Mouse (Mus musculus): ENCODE results near the gene Atrnl1.
"Not testable (repeated sequence)": the region's sequence is repeated elsewhere in the genome, so short reads cannot be mapped to it uniquely, and the experiment has no call there.

Gene Atrnl1

DNA sequence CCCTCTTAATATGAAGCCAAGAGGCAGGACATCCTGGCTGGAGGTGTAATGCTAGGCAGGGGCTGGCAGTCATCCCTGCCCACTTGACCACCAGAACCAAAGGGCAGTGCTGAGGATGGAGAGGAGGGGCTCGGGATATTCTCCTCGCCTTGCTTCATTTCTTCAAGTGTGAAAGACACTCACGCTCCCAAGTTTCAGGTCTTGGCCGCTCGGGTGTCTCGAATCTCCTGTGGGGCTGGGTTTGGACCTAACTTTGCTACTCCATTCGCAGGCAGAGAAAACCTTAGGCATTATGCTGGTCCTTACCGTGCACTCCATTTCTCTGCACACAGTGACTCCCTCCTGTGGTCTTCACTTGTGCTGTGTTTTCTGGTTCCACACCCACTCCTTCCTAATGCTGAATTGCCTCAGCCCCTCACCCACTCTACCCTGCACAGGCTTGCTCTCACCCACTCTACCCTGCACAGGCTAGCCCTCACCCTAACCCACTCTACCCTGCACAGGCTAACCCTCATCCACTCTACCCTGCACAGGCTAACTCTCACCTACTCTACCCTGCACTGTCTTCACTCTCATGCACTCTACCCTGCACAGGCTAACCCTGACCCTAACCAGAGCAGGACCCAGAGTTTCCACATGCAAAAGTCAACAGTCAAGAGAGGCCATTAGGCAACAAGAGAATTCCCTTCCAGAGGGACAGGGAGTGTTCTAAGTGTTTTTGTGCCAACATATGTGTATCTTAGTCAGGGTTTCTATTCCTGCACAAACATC is 410.9 kb downstream of the Atrnl1 start:
- DNase-seq (ENCODE audit: extremely low read depth, low read depth): no peak

DNA sequence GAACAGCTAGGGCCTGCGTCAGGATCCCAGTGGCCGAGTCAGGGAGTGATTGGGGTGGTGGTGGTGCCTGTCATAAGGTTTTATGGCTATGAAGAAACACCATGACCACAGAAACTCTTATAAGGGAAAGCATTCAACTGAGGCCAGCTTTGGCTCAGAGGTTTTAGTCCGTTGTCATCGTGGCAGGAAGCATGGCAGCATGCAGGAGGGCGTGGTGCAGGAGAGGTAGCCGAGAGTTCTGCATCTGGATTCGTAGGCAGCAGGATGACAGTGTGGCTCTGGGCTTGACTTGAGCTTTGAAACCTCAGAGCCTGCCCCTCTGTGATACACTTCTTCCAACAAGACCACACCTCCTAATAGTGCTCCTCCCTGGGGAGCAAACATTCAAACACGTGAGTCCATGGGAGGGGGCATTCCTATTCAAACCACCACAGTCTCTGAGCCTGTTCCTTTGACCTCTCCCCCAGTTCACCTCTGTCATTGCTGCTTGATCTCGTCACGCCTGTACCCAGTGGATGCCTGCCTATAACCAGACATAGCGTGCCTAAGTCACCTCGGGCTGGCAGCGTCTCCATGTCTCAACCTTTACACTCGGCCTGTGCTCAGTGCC is 412.5 kb downstream of the Atrnl1 start:
- no peak for DNase-seq (ENCODE audit: extremely low read depth, low read depth)

DNA sequence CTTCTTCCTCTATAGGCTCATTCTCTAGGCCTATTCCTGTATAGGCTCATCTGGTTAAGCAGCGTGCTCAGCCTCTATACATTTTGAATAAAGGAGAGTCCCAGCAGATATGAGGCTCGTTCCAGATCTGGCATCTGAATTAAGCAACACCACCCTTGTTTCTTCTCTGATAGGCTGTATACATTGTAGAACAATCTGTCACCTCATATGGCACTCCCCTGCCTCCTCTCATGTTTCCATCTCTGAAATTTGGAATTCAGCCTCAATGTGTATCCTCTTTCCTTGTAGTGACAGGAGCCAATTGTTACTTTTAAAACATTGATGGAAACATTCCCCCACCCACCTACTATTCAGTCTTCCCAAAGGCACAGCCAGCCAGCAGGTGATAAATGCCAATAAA is 414.2 kb downstream of the Atrnl1 start:
- DNase-seq (ENCODE audit: extremely low read depth, low read depth): no peak

DNA sequence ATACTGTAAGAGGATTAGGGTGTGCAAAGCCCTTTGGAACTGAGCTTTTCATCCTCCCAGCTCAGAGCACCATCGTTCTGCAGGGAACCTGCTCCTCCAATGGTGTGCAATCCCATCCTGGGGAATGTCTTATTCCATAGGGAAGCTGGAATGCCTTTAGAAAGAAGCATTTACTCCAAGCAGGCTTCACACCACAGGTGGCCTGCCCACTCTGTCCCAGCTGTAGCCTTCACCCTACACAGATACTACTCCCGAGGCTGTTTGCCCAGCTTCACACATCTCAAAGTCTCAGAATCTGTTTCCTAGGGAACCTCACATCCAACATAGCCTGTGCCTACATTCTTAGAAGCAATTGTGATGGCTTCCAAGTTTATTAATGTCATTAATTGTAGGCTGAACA is 418.8 kb downstream of the Atrnl1 start:
- no peak for DNase-seq (ENCODE audit: extremely low read depth, low read depth)

DNA sequence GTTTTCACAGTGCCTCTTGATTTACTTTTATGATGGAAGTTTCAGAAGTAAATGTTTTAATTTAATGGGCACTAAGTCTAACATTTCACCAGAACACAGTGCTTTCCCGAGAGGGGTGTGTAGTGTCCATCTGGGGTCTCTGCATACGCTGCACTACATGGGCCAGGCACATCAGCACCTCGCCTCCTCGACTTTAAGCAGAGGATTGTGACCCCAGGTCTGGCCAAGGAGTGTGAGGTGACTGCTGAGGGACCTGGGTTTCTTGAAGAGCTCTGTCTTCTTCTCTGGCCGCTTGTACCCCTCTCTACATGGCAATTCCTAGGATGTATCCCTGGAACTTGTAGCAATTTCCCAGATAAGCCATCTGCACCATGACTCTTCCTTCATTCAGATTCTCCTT is 422.4 kb downstream of the Atrnl1 start:
- no peak for DNase-seq (ENCODE audit: extremely low read depth, low read depth)

DNA sequence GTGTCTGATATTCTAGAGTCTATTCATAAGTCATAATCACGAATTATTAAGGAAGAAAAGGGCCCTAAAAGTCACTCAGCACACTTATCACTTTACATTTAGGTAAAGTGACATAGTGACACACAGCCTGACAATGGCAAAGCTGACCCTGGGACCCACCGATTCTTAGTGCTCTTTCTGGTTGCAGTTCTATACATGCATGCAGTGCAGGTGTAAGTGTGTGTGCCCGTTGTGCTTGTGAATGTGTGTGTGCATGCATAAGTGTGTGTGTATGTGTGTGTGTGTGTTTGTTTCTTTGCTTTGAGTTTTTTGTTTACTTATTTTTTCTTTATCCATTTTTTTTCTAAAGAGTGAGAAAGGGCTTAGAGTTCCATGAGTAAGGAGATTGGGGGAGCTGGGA is 425.3 kb downstream of the Atrnl1 start:
- DNase-seq (ENCODE audit: extremely low read depth, low read depth): no peak

DNA sequence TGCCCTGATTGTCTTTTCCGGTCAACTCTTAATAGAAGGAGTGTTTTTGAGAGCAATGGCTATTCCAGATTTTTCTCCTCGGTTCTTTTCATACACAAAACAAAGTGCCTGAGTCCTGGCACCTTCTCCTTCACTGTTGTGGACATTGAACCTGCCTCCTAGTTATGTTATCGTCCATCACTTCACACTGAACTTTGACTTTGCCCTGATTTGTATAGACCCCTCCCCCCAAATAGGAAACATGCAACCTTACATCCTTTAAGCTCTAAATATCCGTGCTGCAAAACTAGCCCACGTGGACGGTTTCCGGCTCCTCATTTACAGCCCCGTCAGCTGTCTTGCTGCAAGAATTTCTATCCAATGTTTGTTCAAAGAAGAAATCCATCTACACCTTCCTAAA is 432.3 kb downstream of the Atrnl1 start:
- DNase-seq (ENCODE audit: extremely low read depth, low read depth): no peak

DNA sequence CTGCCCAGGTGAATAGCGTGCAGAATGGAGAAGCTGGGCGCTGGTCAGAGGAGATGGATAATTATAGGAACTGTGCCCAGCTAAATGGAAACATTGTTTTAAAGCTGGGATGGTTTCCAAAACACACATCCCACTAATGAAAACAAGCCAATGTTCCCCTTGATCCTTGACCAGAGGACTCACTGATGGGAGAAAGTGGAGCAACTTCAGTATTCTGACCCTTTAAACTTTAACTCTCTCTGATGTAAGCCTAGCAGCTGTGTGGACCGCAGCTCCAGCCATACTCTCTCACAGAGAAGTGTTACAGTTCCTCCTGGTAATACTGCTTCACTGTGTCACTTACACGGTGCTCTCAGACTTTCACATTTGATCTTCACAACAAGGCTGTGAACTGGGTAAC is 432.7 kb downstream of the Atrnl1 start:
- no peak for DNase-seq (ENCODE audit: extremely low read depth, low read depth)

DNA sequence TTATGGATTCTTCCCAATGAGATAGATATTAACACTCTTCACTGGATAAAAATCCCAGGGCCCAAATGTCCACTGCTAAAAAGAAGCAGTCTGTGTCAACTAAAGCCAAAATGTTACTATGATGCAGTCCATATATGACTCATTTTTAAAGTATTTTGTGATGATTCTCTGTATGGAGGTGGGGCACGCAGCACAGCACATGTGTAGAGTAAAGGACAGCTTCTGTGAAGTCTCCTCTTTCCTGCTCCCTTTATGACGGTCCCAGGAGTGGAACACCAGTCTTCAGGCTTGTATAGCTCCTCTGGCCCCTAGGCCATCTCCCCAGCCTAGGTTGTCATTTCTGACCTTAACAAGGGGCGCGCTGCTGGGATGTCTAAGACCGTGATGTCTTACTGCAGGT is 434.0 kb downstream of the Atrnl1 start:
- no peak for DNase-seq (ENCODE audit: extremely low read depth, low read depth)

DNA sequence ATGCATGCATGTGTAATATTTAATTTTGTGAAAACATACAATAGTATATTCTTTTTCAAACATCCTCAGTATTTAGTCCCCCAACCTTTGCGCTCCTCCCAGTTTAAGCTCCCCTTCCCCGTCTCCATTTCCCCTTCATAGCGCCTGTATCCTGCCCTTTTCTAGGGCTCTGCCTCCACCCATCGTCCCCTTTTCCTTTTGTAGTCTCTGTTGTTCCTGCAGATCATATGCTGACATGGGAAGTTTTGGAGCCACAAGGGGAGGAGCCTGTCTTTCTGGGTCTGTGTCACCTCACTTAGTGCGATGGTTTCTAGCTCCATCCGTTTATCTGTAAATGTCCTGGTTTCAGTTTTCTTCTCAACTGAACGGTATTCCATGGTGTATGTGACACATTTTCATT is 435.8 kb downstream of the Atrnl1 start:
- DNase-seq (ENCODE audit: extremely low read depth, low read depth): no peak

DNA sequence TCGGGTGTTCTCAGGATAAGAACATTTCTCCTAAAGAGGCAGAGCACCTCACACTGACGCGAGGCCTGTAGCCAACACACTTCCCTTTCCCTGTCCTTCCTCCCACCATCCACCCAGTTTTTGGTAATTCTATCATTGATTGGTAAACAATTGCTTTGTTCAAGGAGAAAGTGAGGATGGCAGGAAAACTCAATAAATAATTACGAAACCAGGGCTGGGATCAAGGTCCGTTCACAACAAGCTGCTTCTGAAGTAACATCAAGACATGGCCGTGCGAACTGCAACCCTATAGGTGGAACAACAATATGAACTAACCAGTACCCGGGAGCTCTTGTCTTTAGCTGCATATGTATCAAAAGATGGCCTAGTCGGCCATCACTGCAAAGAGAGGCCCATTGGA is 439.6 kb downstream of the Atrnl1 start:
- not testable (repeated sequence) for DNase-seq (ENCODE audit: extremely low read depth, low read depth)

DNA sequence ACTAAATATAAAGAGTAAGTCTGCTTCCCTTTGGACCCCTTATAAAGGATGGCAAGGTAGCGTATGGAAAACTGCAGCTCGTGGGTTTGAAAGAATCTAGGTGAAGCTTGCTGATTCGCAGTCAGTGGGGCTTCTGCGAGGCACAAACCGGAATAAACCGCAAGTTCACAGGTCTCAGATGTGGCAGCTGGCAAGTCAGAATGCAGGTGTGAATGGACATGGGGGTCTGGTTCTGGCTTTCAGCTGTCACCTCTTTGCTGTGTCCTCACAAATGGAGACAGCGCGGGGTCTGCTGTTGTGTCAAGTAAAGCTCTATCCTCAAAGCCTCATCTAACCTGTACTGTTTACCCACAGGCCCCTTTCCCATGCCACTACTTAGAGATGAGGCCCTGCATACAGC is 440.2 kb downstream of the Atrnl1 start:
- no peak for DNase-seq (ENCODE audit: extremely low read depth, low read depth)

DNA sequence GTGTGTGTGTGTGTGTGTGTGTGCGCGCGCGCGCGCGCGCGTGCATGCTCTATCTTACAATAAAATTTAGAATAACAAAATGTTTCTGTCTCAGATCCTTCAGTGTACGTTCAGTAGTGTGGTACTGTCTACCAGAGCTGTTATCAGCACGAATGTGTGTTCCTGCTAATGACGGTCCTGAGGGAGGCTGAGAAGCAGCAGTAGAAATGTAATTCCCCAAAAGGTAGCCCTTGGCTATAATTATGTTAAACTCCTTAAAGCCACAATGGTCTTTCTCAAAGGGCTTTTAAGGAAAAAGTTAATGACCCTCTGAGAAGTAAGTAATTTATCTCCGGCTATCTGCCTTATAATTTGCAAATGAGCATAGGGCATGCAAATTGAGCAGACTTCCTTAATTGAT is 441.1 kb downstream of the Atrnl1 start:
- DNase-seq (ENCODE audit: extremely low read depth, low read depth): no peak

DNA sequence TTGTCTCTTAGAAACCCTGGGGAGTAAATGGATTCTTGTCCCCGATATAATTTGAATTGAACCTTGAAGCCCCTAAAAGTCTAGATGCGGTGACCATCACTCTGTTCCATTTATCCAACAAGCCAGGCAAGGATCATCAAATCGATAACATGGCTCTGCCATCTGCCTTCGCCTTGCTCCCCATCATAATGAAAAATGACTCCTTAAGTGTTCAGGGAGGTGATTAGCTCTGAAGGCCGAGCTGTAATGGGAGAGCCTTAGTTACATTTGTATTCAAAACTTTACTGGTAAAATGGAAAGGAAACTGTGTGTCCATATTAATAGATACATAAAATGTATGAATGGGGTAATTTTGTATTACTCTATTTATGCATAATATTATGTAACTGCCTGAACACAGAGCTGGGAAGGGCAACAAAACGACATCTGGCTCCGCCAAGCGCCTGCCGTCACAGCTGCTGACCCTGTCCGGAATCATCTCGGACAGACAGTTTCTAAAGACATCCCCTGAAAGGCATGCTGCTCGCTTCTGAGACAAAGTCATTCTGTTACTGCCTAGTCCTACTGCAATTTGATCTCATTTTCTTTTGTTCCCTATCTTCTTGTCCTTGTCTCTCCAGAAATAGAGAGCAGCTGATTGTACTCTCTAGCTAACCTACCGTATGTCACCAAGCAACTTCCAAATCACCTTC is 441.8 kb downstream of the Atrnl1 start:
- DNase-seq (ENCODE audit: extremely low read depth, low read depth): no peak

DNA sequence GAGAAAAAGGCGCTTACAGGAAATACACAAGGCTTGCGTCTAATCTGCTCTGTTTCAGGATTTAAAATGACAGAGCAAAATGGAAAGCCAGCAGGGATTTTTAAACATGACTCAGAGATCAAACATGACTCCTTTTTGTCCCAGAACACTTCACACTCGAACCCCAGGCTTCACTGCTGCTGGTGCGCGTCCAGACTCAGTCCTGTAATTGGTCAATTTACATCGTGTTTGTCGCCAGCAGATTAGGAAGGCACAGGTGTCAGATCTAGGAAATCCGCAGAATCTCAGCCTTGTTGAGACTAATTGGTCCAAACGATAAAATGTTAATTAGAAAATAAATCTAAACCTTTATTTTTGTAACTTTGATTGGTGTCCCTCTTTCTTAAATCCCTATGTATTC is 448.9 kb downstream of the Atrnl1 start:
- no peak for DNase-seq (ENCODE audit: extremely low read depth, low read depth)

DNA sequence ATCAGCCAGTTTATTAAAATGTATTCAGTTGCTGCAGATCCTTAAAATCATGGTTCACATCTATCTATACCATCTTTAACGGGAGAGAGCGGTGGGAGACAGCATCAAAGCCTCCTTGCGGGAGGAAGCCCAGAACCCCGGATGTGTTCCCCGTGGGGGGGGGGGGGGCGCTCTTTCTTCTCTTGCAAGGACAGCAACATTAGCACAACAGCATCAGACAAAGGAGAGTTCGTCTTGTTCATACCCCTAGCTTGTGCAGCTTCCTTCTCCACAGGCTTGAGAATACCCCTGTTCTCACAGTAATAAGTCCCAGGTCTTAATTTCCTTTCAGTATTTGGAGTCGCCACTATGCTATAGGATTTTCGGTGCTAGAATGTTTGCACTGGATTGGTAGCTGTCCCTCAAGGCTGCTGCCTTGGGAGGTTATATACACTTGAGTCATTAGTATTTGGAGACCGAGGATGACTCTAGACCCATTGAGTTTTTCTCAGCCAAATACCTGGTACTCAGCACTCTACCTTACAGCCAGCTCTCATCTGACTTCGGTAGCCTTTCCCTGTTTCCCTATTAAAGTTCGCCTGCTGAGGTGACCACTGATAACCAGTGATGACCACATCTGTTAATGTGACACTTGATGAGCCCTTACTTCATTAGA is 449.5 kb downstream of the Atrnl1 start:
- DNase-seq (ENCODE audit: extremely low read depth, low read depth): no peak

DNA sequence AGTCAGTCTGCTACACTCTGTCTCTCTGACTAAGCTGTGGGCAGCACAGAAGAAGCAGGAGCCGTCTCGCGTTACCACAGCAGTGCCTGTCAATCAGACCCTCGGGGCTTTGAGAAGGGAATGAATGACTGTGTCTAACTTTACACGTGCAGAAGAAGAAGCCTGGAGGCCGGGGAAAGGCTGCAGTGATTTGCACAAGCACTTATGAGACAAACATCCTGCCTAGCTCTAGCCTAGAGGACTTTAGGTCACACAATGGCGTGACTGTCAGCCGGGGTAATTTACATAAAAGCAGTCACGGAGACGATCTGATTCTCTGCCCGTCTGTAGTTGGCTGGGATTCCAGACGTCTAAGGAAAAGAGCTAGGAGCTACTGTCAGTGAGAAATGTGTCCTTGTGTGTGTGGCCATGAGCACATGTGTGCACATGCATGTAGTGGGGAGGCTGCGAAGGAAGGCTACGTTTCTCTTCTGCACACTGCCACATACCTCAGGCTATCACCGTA is 450.1 kb downstream of the Atrnl1 start:
- no peak for DNase-seq (ENCODE audit: extremely low read depth, low read depth)

DNA sequence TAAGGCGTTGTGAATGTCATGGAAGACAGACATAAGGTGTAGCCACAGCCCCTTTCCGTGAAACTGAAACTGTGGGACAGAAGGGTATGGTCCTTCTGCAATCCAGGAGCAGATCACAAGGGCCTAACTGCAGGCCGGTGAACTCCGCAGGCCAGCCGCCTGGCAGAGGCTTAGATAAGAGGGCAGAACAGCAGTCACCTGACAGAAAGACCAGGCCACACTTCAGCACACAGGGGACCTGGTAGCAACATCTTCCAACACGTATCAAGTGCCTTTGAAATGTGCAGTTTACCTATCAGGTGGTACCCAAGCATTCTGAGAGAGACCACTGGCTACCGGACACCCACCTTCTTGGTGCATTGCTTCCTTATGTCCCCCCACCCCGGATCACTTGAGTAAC is 451.1 kb downstream of the Atrnl1 start:
- no peak for DNase-seq (ENCODE audit: extremely low read depth, low read depth)

DNA sequence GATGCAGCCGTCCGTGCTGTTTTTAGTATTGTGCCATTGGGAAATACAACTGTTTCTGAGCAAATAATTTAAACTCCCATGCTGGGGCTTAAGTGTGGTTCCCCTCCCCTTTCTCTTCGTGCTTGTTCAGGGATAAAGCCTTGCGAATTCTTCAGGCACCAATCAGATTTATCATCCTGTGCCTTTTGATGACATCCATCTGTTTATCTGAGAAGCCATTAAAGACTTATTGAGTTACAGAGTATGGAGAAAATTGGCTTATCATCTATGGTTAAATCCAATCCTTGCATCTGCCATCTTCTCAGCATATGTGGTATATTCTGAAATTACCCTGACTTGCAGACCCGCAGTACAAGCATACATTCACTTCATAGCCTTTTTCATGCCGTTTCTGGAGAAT is 452.7 kb downstream of the Atrnl1 start:
- DNase-seq (ENCODE audit: extremely low read depth, low read depth): no peak

DNA sequence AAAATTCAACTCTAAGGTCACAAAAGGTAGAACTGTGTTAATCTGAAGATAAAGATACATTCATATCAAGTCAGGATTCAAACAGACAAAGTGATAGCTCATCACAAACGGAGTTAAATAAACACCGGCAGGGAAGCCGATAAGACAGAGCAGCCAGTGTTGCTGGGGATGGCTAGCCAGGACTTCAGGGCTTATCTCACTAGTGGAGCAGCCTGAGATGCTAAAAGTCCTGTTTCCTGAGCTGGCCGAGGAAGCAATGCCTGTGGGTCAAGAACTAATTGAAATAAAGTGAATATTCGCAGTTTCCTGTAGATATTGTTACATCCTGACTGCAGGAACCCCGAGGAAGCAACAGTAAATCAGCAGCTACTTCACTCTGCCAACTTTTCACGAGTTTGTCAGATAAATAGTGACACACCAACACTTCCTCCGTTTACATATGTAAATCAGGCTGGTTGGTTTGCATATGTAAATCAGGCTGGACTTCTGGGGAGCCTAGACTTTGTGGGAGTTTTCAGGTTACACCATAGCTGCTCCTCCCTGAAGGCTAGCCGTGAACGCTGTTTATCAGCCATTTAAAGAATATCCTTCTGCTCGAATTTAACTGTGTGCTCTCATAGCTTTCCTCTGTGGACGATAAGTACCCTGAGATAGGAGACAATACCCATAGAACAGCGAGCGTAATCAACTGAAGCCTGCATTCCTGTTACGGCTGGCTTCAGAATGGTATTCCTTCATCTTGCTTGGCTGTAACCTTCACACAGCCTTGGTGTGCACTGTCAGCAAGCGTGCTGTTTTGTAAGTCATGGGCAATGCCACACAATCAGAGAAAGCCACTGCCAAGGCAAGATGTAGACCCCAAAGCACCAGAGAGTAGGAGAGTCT is 453.5 kb downstream of the Atrnl1 start:
- no peak for DNase-seq (ENCODE audit: extremely low read depth, low read depth)

DNA sequence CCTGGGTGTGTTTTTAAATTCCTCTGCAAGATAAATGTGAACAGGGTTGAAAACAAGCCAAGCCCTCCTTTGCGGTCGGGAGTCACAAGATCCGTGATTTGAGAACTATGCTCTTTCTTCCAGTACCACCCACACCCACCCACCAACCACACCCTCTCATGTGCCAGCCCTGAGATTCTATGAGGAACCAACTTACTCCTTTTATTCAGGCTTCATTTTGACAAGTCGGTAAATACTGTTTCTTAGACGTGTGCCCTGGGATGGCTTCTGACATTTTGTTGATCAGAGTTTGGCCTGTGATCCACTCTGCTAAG is 454.1 kb downstream of the Atrnl1 start:
- DNase-seq (ENCODE audit: extremely low read depth, low read depth): no peak
